Mouse (Mus musculus) cerebellum, postnatal 14 days (tissue): ENCODE measurements around the gene Clba1.
"Not testable (repeated sequence)": the region's sequence is repeated elsewhere in the genome, so short reads cannot be mapped to it uniquely, and the experiment has no call there.

ENCODE experiments used
- DNase-seq, 2 experiments: peaks; one replicate each; pipeline ENCODE4 v3.0.0; 2021; ENCODE audit warnings: mixed read lengths in 2 of 2

Gene Clba1

GRCm38 (mm10) chr12:112795466-112796104 is 13.2 kb upstream of the Clba1 start:
- DNase-seq = no peak

DNA sequence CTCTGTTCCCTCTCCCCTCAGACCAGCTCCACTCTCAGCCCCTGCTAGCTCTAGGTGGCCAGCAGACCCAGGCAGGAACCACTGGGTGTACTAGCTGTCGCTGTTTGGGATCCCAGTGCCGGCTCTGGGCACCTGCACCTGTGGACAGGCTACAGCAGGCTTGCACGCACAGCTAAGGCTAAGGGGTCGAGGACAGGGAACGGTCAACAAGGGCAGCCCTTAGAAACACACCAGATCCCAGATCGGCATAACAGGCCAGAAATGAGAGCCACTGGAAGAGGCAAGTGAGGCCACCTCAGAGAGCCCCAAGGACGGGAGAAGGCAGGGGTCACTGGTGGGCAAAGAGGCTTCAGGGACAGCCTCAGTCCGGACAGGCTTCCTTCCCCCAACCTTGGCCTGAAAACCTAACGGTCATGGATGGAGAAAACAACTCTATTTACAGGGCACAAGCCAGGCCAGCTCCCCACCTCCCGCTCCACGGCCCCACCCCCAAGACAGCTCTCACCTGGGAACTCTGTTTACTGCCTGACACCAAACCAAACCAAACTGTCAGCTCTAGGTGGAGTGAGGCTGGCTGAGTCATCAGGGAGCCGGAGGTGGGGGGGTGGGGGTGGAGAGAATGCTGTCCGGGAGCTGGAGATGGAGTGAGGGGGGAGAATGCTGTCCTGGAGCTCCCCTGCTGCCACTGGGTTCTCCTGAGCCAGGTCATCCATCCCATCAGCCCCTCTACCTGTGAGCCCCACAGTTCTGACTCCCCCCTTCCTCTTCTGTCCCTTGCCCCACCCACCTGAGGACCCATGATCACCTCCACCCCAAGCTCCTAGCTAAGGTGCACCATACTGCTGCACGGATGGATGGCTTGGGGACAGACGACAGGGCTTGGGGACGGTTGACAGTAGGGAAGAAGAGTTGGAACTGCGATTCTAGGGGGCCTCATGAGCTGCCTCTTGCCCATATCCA is 11.9 kb upstream of the Clba1 start:
- no peak for DNase-seq

DNA sequence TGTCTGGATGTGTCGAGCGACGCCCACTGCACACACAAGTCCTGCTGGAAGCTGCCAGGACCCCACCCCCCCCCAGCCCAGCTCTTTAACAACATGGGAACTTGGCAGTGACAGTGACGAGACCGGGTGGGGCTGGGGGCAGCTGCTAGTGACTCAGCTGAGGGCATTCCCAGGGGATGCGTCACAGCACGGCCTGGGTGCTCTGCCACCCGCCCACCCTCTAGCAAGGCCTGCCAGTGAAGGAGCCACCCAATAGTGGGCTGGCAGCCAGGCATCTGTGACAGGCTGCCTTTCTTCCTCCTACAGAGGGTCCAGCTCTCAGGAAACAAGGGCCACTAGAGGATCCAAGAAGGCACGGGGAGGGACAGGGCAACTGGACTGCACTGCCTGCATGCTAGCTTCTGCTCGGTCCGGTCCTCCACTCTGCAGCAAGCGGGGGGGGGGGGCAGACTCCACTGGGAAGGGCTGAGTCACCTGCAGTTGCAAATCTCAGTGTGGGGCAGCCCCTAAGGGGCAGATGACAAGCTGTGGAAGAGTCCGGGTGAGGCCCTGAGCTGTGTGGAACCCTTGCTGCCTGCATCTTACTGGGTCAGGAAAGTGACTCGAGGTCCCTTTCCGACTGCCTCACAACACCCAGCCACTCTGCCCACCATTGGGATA is 10.9 kb upstream of the Clba1 start:
- peak in 1 of 2 experiments; percentile 43 for DNase-seq

GRCm38 (mm10) chr12:112798332-112798681 is 10.4 kb upstream of the Clba1 start:
- peak in 1 of 2 experiments; percentile 24 for DNase-seq

GRCm38 (mm10) chr12:112798716-112799115 is 10.0 kb upstream of the Clba1 start:
- DNase-seq = peak in 1 of 2 experiments; percentile 17

DNA sequence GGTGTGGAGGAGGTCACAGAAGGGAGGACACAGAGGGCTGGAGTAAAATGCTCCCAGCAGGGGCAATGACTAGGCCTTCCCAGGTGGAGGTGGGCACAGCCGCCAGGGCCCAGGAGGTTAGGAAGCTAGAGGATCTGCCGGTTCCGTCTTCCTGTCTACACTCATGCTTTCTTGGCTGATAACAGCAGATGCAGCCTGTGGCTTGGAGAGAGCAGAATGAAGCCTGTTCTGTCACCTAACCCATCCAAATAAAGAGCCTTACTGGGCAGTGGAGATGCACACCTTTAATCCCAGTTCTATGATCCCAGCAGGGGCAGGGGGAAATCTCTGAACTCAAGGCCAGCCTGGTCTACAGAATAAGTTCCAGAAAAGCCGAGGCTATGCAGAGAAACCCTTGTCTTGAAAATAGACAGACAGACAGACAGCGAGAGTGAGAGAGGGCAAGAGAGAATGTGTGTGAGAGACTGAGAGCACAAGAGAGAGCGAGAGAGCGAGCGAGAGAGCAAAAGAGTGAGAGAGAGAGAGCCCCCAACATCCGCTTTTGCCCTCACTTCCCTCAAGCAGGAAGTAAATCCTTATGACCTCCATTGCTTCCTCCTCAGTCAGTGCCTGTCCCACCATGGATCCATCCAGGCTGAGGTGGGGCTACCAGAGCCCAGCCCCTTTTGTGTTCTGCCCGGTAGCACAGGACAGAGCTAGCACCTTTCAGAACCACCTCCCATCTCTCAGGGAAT is 9.3 kb upstream of the Clba1 start:
- DNase-seq = no peak

DNA sequence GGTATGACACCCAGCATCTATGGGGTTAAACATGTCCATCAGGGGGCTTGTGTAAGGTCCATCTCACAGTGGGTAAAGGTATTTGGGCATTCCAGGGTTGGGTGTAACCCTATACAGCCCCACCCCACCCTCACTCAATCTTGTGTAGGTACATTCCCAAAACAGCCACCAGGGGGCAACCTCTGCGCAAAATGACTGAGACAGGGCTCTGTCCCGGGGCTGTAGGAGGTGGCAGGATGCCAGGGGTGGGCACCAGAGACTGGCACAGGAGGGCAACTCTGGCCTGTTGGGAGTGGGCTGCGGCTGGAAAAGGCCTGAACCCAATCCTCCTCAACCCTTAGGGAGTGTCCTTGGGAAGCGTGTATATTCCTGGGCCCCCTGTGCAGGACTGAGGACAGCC is 8.3 kb upstream of the Clba1 start:
- DNase-seq = peak; percentile 75 to 86

DNA sequence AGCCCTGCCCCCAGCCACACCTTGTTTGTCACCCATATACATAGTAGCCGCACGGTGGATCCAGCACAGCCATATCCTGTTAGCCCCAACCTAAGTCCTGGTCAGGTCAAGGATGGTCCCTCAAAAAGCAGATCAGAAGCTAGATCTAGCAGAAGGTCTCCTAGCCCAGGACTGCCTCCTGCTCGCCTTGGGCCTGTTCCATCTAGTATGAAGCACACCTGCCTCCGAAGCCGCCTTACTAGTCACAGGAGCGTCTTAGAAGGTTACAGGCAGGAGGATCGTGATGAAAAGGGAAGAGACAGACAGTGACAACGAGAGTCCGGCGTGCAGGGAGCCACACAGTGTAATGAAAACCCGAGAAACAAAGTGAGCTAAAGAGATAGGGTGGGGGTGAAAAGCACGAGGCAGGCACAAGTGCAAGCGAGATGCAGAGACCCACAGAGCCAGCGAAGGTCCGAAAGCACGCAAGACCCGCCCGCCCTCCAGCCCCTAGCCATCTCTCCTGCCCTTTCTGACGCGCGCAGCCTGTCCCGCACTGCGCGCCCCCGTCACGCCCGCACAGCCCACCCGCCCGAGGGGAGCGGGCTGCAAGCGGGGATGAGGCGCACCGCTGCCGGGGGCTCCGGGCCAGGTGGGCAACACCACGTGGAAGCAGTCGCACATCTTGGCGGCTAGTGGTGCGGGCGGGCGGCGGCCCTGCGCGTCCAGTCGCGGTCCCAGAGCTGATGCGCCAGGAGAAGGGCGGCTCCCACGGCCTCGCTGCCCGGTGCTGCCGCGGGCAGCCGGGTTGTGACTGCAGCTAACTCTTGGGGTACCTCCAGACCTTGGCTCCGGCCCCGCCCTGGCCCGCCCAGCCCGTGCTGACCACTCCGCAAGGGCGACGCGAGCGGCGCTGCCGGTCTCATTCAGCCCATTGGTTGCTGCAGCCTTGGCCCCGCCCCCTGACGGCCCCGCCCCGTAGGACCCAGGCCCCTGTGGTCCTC is 6.6 kb upstream of the Clba1 start, which contains the start of gene Ahnak2:
TSS of gene Ahnak2 (minus strand) at position 794 of the 983 bp plus-strand sequence.
- DNase-seq = peak; percentile 73 to 78

- DNase-seq = no peak
Measured at GRCm38 (mm10) chr12:112802917-112803316, 5.8 kb upstream of the Clba1 start.

DNA sequence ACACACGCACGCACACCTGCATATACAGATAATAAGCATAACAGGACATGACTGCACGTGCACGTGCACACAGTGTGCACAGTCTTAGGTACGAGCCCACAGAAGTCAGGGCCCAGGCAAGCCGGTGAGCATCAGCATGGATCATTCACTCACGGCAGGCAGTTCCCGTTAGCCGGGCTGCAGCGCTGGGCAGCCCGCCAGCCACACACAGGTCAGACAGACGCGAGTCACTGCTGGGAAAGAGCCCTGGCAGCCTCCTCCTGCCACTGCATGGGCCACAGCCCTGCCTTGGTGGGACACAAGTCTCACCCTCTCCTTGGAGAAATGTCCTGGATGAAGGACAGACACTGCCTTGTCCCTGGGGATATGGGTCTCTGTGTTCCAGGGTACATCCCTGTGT is 4.7 kb upstream of the Clba1 start:
- peak; percentile 47 to 53 for DNase-seq

- DNase-seq = no peak
Measured at GRCm38 (mm10) chr12:112806044-112806443, 2.7 kb upstream of the Clba1 start.

DNA sequence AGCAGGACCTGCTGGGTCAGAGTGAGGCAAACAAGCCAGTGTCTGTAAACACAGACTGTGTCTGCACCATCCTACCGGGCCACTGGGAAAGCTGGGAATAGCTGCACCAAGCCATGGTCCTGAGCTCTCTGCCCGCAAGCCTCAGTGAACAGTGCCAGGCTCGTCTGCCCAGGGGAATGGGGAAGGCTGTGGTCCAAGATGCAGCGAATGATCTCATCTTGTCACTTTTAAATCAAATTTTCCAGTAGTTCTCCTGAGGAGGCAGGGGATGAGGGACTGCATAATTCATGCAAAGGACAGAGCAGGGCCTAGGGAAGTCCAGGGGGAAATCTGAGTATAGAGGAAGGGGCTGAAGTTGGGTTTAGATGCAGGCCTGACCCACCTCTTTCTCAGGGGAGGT is 941 bp upstream of the Clba1 start:
- peak in 1 of 2 experiments; percentile 46 for DNase-seq

DNA sequence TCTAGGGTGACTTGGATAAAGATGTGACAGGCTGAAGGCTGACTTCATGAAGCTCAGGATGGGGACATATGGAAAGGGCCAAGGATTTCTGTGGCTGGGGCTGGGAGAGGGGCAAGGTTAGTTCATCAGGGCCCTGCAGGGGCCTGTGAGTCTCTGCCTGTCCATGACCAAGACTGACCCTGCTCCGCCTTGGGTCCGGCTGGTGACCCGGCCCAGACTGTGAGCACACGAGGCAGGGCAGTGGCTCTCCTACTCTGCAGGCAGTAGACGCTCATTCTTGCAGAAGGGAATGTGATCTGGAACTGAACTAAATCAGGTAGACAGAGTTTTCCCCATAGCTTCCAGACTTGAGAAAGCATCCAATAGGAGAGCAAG is 538 bp upstream of the Clba1 start:
- DNase-seq = no peak

DNA sequence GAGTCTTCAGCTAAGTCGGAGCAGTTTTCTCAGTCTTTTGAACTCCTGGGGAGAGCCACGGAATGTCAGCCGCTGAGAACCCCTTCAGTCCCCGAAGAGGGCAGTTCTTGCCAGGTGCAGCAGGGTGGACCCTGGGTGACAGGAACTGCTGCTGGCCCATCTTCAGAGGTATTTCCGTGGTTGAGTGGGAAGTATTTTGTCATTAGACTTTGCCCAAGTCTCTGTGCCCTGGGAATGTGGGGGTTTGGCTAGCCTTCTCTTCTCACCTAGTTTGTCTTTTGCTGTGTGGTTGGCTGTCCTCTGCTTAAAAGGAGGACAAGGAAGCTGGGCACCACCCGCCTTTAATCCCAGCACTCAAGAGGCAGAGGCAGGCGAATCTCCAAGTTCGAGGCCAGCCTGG is 904 bp downstream of the Clba1 start:
- DNase-seq = peak in 1 of 2 experiments; percentile 6

DNA sequence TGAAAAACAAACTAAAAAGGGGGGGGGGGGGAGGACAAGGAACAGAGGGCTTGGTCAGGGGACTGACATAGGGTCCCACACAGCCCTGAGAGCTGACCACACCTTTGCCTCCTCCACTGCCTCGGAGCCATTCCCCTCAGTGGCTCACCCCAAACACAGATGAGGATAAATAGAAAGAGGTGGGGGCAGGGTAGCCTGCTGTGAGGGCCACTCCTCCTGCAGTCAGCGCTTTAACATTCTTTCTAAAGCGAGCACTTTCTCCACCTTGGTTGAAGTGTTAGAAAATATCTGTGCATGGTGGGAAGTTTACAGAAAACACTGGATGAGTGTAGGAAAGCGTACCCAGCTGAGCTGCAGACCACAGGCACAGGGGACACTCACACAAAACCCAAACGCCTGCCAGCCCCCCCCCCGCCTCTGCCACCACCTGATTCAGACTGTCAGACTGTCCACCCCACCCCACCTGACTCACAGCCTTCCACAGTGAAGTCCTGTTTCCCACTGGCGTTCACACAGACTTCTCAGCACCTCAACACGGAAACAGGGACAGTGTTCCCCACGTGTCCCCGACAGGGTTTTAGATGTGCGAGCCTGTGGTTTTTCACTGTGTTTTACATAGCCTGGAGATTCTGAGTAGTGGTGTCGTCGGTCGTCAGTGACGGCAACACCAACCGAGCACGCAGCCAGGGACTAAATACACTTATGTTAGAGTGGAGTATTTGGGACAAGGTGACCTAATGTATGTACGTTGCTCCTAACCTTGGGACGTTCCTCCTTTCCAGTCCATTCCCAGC is 1.6 kb downstream of the Clba1 start:
- peak in 1 of 2 experiments; percentile 12 for DNase-seq

- DNase-seq = no peak
Measured at GRCm38 (mm10) chr12:112813370-112813769, 4.6 kb downstream of the Clba1 start.

- no peak for DNase-seq
Measured at GRCm38 (mm10) chr12:112814682-112815470, 6.1 kb downstream of the Clba1 start.

DNA sequence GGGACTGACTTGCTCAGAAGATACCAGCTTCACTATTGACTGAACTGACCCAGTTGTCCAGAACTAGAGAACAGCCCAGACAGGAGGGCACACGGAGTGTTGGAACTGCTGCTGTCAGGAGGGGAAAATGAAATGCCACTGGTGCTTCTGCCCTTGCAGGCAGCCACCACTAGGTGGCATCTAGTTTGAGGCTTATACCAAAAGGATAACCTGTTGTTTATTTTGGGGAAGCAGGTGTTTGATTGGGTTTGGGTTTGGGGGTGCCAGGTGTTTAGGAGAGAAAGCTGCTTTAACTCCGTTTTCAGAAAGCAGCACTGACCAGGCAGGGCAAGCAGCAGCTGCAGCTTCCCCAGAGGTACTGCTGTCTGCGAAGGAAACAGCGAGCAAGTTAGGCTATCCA is 7.6 kb downstream of the Clba1 start:
- peak; percentile 74 to 80 for DNase-seq

DNA sequence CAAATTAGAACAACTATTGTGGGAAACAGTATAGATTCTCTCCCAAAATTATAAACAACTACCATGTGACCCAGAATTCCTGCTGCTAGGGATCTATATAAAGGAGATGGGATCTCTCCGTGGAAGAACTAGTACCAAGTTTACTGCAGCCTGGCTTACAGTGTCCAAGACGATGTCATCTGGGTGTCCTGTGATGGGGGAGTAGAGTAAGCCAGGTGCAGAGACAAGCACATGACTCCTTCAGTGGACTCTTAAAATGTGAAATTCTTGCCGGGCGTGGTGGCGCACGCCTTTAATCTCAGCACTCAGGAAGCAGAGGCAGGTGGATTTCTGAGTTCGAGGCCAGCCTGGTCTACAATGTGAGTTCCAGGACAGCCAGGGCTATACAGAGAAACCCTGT is 8.1 kb downstream of the Clba1 start:
- not testable (repeated sequence) for DNase-seq
